In genomic region chr11:60537468-60538347, GRCm38 (mm10) we compare ENCODE assay signal across 8 mouse cellular contexts. TPM values are rescaled to one million over a fixed set of nuclear protein-coding genes. Genes with fewer than 3 reads are reported as not detected.
DNase-seq lines count a peak whose midpoint lies in the region; ATAC-seq and TF ChIP-seq lines count a peak whose summit lies in the region.

No protein-coding gene starts in this region.

- peak overlapping the region; percentile 82 for H3K4me3 ChIP-seq in heart, embryonic 12.5 days
- H3K4me3 ChIP-seq in kidney, postnatal 0 days (replicated peaks; ENCODE audit: low read depth, low read length) = peak overlapping the region; percentile 93
- peak overlapping the region; percentile 98 for H3K4me3 ChIP-seq in liver, embryonic 11.5 days (ENCODE audit: low read depth, low read length)
- peak overlapping the region; percentile 99 for H3K4me3 ChIP-seq in stomach, embryonic 14.5 days (ENCODE audit: low read depth, low read length)

- H3K4me2 ChIP-seq in heart, embryonic 12.5 days = peak overlapping the region; percentile 95
- peak overlapping the region; percentile 84 for H3K4me2 ChIP-seq in kidney, postnatal 0 days (ENCODE audit: low read length)
- H3K4me2 ChIP-seq in liver, embryonic 11.5 days = peak overlapping the region; percentile 100
- peak overlapping the region; percentile 98 for H3K4me2 ChIP-seq in stomach, embryonic 14.5 days (replicated peaks; ENCODE audit: low read depth, low read length)

- peak overlapping the region; percentile 99 for H3K27ac ChIP-seq in heart, embryonic 12.5 days (ENCODE audit: poor library complexity, severe bottlenecking)
- peak overlapping the region; percentile 99 for H3K27ac ChIP-seq in kidney, postnatal 0 days
- peak overlapping the region; percentile 87 for H3K27ac ChIP-seq in liver, embryonic 11.5 days (ENCODE audit: low read depth, low read length)
- peak overlapping the region; percentile 100 for H3K27ac ChIP-seq in stomach, embryonic 14.5 days (ENCODE audit: low read length)

- no peaks in the 10 kb centered on the region for H3K9me3 ChIP-seq in heart, embryonic 12.5 days (replicated peaks)
- no peaks in the 10 kb centered on the region for H3K9me3 ChIP-seq in kidney, postnatal 0 days (replicated peaks; ENCODE audit: low read length)
- no peaks in the 10 kb centered on the region for H3K9me3 ChIP-seq in liver, embryonic 11.5 days (ENCODE audit: control insufficient read depth, low read length)
- no peaks in the 10 kb centered on the region for H3K9me3 ChIP-seq in stomach, embryonic 14.5 days (ENCODE audit: control insufficient read depth, low read depth, low read length)

- H3K27me3 ChIP-seq in heart, embryonic 12.5 days (replicated peaks) = no peaks in the 10 kb centered on the region
- no peaks in the 10 kb centered on the region for H3K27me3 ChIP-seq in kidney, postnatal 0 days (ENCODE audit: insufficient read depth, low read length)
- no peaks in the 10 kb centered on the region for H3K27me3 ChIP-seq in liver, embryonic 11.5 days (replicated peaks; ENCODE audit: control insufficient read depth, insufficient read depth, low read length)
- H3K27me3 ChIP-seq in stomach, embryonic 14.5 days (ENCODE audit: control insufficient read depth, insufficient read depth, low read length) = no peaks in the 10 kb centered on the region

- peaks cover 27% of the 10 kb centered on the region for H3K4me1 ChIP-seq in heart, embryonic 12.5 days (replicated peaks)
- peaks cover 24% of the 10 kb centered on the region; the same call in 1 of the 2 replicates for H3K4me1 ChIP-seq in kidney, postnatal 0 days (replicated peaks; ENCODE audit: insufficient read depth, low read length)
- peaks cover 26% of the 10 kb centered on the region for H3K4me1 ChIP-seq in liver, embryonic 11.5 days (replicated peaks; ENCODE audit: control insufficient read depth, insufficient read depth, low read length)
- H3K4me1 ChIP-seq in stomach, embryonic 14.5 days (ENCODE audit: control insufficient read depth, insufficient read depth, low read length) = peaks cover 24% of the 10 kb centered on the region

- H3K9ac ChIP-seq in heart, embryonic 12.5 days = peak overlapping the region; percentile 96
- H3K9ac ChIP-seq in kidney, postnatal 0 days (ENCODE audit: low read depth, low read length) = peak overlapping the region; percentile 96
- peak overlapping the region; percentile 98 for H3K9ac ChIP-seq in liver, embryonic 11.5 days (ENCODE audit: low read depth, low read length)
- H3K9ac ChIP-seq in stomach, embryonic 14.5 days (replicated peaks; ENCODE audit: low read depth, low read length) = peak overlapping the region; percentile 95

- WGBS in heart, embryonic 12.5 days = under 1% methylated on average over 88 of the region's 91 CpGs
- under 1% methylated on average over 87 of the region's 91 CpGs for WGBS in kidney, postnatal 0 days
- under 1% methylated on average over 91 of the region's 91 CpGs for WGBS in liver, embryonic 11.5 days
- WGBS in stomach, embryonic 14.5 days = under 1% methylated on average over 87 of the region's 91 CpGs

- peak; percentile 32; the same call in 1 of the 2 replicates for TF ChIP-seq CTCF in kidney, postnatal 0 days (IDR thresholded peaks at IDR 0.05; ENCODE audit: low read depth)

- DNase-seq in CD4-positive helper T cell, adult 2 months (ENCODE audit: low read depth, low spot score) = peak; percentile 98
- DNase-seq in brain, embryonic 18.5 days (ENCODE audit: low read depth, low spot score) = peak; percentile 97
- DNase-seq in kidney, postnatal 0 days (ENCODE audit: low spot score) = peak; percentile 99
- DNase-seq in liver, embryonic 11.5 days (ENCODE audit: low spot score) = peak; percentile 94
- DNase-seq in naive thymus-derived CD4-positive, alpha-beta T cell, adult 2 months (ENCODE audit: low read depth) = peak; percentile 98

- ATAC-seq in erythroid progenitor cell, adult 5-6 weeks (replicated peaks; ENCODE audit: low FRiP score, poor library complexity, severe bottlenecking) = peak; percentile 75
- ATAC-seq in heart, embryonic 12.5 days (ENCODE audit: insufficient number of reproducible peaks, low FRiP score) = peak; percentile 92
- ATAC-seq in kidney, postnatal 0 days (replicated peaks; ENCODE audit: low FRiP score, low read depth) = peak; percentile 90
- ATAC-seq in liver, embryonic 11.5 days (replicated peaks; ENCODE audit: low FRiP score) = peak; percentile 84
- peak; percentile 93 for ATAC-seq in stomach, embryonic 14.5 days (ENCODE audit: insufficient number of reproducible peaks, insufficient read depth, low FRiP score, low read depth)

- peaks cover 18% of the 10 kb centered on the region for H3K36me3 ChIP-seq in heart, embryonic 12.5 days
- H3K36me3 ChIP-seq in kidney, postnatal 0 days (ENCODE audit: insufficient read depth, low read length) = peaks cover 7% of the 10 kb centered on the region; the same call in 1 of the 2 replicates
- H3K36me3 ChIP-seq in liver, embryonic 11.5 days (ENCODE audit: control insufficient read depth, insufficient read depth, low read length) = peaks cover 11% of the 10 kb centered on the region
- H3K36me3 ChIP-seq in stomach, embryonic 14.5 days (ENCODE audit: control insufficient read depth, insufficient read depth, low read length) = peaks cover 6% of the 10 kb centered on the region

RNA-seq across cellular contexts. Expression of gene Alkbh5, which starts 1.5 kb away (rescaled TPM):
- total RNA-seq in erythroid progenitor cell, adult 5-6 weeks (2015; ENCODE audit: low replicate concordance) = 20.5 TPM in 2 replicates
- 18.8 and 21.3 TPM in 2 replicates for total RNA-seq in erythroid progenitor cell, adult 5-6 weeks (2017; ENCODE audit: low replicate concordance)
- polyA plus RNA-seq in heart, embryonic 12.5 days (2016; fragmentation: Nextera tagmentation; extraction: Ambion mirVana) = 41.8 and 44.6 TPM in 2 replicates
- 38.3 and 41.5 TPM in 2 replicates for polyA plus RNA-seq in kidney, postnatal 0 days (2015; fragmentation: Nextera tagmentation; extraction: Ambion mirVana)
- 37.7 and 38.5 TPM in 2 replicates for polyA plus RNA-seq in liver, embryonic 11.5 days (2014; fragmentation: Nextera tagmentation; extraction: Ambion mirVana)
- 35.1 and 35.3 TPM in 2 replicates for polyA plus RNA-seq in stomach, embryonic 14.5 days (2014; fragmentation: Nextera tagmentation; extraction: Ambion mirVana)

Comparison
In these comparisons a context has a peak if more than half of its experiments do, and no peak if none do; other contexts are left out.
1. Peak in every context shown above with its lines: DNase-seq, ATAC-seq, H3K4me3 ChIP-seq and H3K27ac ChIP-seq.